Mouse (Mus musculus) forebrain, embryonic 14.5 days (tissue): Measurements from ENCODE around the gene Btbd2. TPM values are rescaled to one million over a fixed set of nuclear protein-coding genes. Genes with fewer than 3 reads are reported as not detected.
A peak's percentile ranks its signal among the peaks of the same experiment; 100 is the strongest.
"Not testable (repeated sequence)": the region's sequence is repeated elsewhere in the genome, so short reads cannot be mapped to it uniquely, and the experiment has no call there.

Experiments
- ATAC-seq: fragments of 200-750 bp; cut with Nextera tagmentation; 2 replicates; pipeline ENCODE4 v1.8.0; 2017; ENCODE audit warnings: mild to moderate bottlenecking, moderate library complexity
- DNase-seq: peaks from one replicate; pipeline ENCODE4 v3.0.0-alpha.2; 2015; ENCODE audit warnings: low spot score
- H3K27ac ChIP-seq: fragments of 300-500 bp; sonication (generic); 2 replicates; pipeline ENCODE4 v1.5.1; 2014; ENCODE audit warnings: low read depth, mild to moderate bottlenecking, control low read depth, low read length, moderate library complexity
- H3K27me3 ChIP-seq: fragments of 300-500 bp; sonication (generic); replicated peaks from 2 replicates; pipeline ENCODE4 v1.6.1; 2014; ENCODE audit warnings: low read length, control low read depth, mixed read lengths; ENCODE audit not compliant: control insufficient read depth, insufficient read depth
- H3K36me3 ChIP-seq: fragments of 300-500 bp; sonication (generic); 2 replicates; pipeline ENCODE4 v1.6.1; 2014; ENCODE audit warnings: low read length, control low read depth; ENCODE audit not compliant: control insufficient read depth, insufficient read depth
- H3K4me1 ChIP-seq: fragments of 300-500 bp; sonication (generic); 2 replicates; pipeline ENCODE4 v1.6.1; 2014; ENCODE audit warnings: antibody characterized with exemption, low read length, control low read depth; ENCODE audit not compliant: control insufficient read depth, insufficient read depth
- H3K4me2 ChIP-seq: fragments of 300-500 bp; sonication (generic); 2 replicates; pipeline ENCODE4 v1.6.1; 2014; ENCODE audit warnings: mild to moderate bottlenecking, control low read depth, low read length
- H3K4me3 ChIP-seq: fragments of 300-500 bp; sonication (generic); 2 replicates; pipeline ENCODE4 v1.5.1; 2014; ENCODE audit warnings: low read depth, low read length, control low read depth
- H3K9ac ChIP-seq: fragments of 300-500 bp; sonication (generic); 2 replicates; pipeline ENCODE4 v1.6.1; 2014; ENCODE audit warnings: mild to moderate bottlenecking, low read length, control low read depth, moderate library complexity
- H3K9me3 ChIP-seq: fragments of 300-500 bp; sonication (generic); replicated peaks from 2 replicates; pipeline ENCODE4 v1.6.1; 2016; ENCODE audit warnings: low read length, control low read depth, mixed read lengths; ENCODE audit not compliant: control insufficient read depth
- WGBS: fragments of 180-500 bp; shearing (Covaris S2); extraction: QIAGEN DNeasy Blood & Tissue Kit; methylation state at CpG from one replicate; pipeline ENCODE4 v1.1.7; 2014; 5-methylcytosine and 5-hydroxymethylcytosine counted together
- polyA plus RNA-seq: library from polyadenylated mRNA; unstranded; fragments of >200 nt; fragmentation: Nextera tagmentation; extraction: Ambion mirVana; gene quantifications from 2 replicates; pipeline ENCODE4 v1.2.1, GENCODE M21; 2014

Btbd2 gene
- polyA plus RNA-seq, 1 experiment from 2014 or later, result 42.6 TPM

DNA sequence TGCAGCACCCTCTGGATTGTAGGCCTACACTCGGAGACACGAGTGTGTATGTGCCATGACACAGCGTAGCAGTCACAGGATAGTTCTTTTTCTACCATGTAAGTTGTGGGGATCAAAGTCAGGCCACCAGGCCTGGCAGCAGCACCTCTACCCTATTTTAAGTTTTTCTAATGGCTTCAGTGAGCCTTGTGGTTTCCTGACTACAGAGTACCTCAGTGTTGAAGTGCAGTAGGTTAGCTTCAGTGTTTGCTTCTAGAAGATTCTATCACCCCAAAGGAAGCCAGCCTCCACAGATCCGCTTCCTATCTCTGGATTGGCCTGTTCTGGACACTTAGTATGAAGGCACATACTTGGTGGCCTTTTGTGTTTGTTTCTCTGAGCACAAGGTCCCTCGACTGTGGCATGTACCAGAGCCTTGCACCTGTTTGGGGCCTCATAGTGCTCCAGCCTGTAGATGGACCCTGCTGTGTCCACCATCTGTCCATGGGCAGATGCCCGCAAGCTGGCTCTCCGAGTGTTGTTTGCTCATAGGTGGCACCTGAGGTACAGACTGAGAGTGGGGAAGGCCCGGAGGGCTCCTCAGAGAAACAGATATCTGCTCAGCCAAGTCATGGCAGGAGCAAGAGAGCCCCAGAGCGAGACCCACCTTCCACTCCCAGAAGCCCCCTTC lies 46.6 kb downstream of the Btbd2 start:
- DNase-seq (no peak), ATAC-seq (no peak)
- no peaks in the 10 kb centered on the region for H3K9me3 ChIP-seq
- H3K4me1 ChIP-seq, result no peaks in the 10 kb centered on the region
- H3K9ac ChIP-seq, result no peak overlapping the region
- peaks cover 71% of the 10 kb centered on the region for H3K36me3 ChIP-seq
- no peak overlapping the region for H3K4me3 ChIP-seq
- no peak overlapping the region for H3K27ac ChIP-seq
- no peak overlapping the region for H3K4me2 ChIP-seq
- no peaks in the 10 kb centered on the region for H3K27me3 ChIP-seq
- 92% methylated on average over 9 of the region's 9 CpGs for WGBS

DNA sequence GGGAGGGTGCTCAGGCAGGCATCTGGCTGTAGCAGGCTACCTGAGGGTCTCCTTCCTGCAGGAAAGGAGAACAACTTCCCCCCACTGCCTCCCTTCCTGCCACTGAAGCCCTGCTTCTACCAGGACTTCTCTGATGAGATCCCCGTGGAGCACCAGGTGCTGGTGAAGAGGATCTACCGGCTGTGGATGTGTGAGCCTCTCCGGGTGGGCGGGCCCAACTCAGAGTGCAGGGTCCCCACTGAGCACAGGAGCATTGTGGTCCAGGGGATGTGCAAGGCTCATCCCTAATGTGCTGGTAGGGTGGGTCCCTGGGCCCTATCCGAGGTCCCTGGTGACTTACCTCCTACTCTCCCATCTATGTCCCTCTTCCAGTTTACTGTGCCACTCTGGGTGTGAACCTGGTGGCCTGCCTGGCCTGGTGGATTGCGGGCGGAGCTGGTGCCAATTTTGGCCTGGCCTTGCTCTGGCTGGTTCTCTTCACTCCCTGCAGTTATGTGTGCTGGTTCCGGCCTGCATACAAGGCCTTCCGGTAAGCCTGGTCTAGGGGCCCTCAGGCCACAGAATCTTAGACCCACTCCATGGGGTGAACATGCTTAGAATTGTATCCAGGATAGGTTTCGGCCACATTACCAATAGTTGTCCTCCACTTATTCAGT lies 47.5 kb downstream of the Btbd2 start:
- WGBS, result 92% methylated on average over 10 of the region's 10 CpGs
- Histone ChIP-seq H3K4me3 (no peak overlapping the region), H3K9ac (no peak overlapping the region), H3K27me3 (no peaks in the 10 kb centered on the region), H3K9me3 (no peaks in the 10 kb centered on the region), H3K4me1 (no peaks in the 10 kb centered on the region; the same call in 1 of the 2 replicates), H3K4me2 (no peak overlapping the region), H3K27ac (no peak overlapping the region), H3K36me3 (peaks cover 62% of the 10 kb centered on the region)
- DNase-seq, result no peak
- ATAC-seq, result no peak

DNA sequence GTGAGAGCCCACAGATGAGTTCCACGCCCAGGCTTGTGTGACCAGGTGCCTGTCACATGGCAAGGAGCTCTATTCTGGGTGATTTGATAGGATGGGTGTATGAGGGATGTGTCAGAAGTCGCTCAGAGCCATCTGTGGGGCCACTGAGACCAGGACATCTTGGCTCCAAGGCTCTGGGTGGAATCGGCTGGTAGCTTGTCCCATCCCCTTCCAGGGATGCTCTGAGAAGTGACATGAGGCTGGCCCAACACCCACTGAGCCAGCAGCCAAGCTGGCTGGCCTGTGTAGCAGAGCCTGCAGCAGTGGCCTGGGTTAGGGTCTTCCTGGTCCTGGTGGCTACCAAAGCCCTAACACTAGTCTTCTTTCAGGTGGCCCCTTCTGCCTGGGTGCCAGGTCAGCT lies 48.4 kb downstream of the Btbd2 start:
- Histone ChIP-seq H3K9ac (no peak overlapping the region), H3K27me3 (no peaks in the 10 kb centered on the region), H3K9me3 (no peaks in the 10 kb centered on the region), H3K27ac (no peak overlapping the region), H3K36me3 (peaks cover 53% of the 10 kb centered on the region), H3K4me1 (peaks cover 8% of the 10 kb centered on the region), H3K4me2 (no peak overlapping the region), H3K4me3 (no peak overlapping the region)
- ATAC-seq (no peak), DNase-seq (no peak)
- 78% methylated on average over 3 of the region's 3 CpGs for WGBS

DNA sequence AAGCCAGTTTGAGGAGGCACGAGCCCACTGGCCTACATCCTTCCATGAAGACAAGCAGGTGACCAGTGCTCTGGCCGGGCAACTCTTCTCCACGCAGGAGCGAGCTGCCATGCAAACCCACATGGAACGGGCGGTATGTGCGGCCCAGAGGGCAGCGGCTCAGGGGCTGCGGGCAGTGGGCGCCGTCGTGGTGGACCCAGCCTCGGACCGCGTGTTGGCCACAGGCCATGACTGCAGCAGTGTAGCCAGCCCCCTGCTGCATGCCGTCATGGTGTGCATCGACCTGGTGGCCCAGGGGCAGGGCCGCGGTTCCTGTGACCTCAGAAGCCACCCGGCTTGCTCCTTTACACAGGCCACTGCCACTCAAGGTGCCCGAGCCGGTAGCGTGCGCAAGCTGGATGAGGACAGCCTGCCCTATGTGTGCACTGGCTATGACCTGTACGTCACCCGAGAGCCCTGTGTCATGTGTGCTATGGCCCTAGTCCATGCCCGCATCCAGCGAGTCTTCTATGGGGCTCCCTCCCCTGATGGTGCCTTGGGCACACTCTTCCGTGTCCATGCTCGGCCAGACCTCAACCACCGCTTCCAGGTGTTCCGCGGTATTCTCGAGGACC lies 50.0 kb downstream of the Btbd2 start:
- ATAC-seq, result no peak
- 97% methylated on average over 34 of the region's 34 CpGs for WGBS

DNA sequence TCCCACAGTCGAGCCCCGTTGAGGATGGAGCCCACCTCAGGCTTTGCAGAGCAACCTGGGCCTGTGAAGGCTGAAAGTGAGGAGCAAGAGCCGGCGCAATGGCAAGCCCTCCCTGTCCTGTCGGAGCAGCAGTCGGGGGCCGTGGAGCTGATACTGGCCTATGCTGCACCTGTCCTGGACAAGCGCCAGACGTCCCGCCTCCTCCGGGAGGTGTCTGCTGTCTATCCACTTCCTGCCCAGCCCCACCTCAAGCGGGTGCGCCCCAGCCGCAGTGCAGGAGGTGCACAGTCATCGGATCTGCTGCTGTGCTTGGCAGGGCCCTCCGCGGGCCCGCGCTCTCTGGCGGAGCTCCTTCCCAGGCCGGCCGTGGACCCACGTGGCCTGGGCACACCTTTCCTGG lies 50.6 kb downstream of the Btbd2 start:
- Histone ChIP-seq H3K27ac (no peak overlapping the region), H3K9ac (no peak overlapping the region), H3K4me1 (peaks cover 14% of the 10 kb centered on the region), H3K9me3 (no peaks in the 10 kb centered on the region), H3K36me3 (peaks cover 43% of the 10 kb centered on the region), H3K4me2 (no peak overlapping the region), H3K4me3 (no peak overlapping the region), H3K27me3 (no peaks in the 10 kb centered on the region)
- WGBS, result 91% methylated on average over 23 of the region's 23 CpGs
- DNase-seq (no peak), ATAC-seq (no peak)

More for the DNA sequence above, 50.0 kb downstream of the Btbd2 start:
- Histone ChIP-seq H3K4me1 (peaks cover 14% of the 10 kb centered on the region), H3K27me3 (no peaks in the 10 kb centered on the region), H3K9ac (no peak overlapping the region), H3K4me3 (no peak overlapping the region), H3K9me3 (no peaks in the 10 kb centered on the region), H3K36me3 (peaks cover 43% of the 10 kb centered on the region), H3K27ac (no peak overlapping the region), H3K4me2 (no peak overlapping the region)
- no peak for DNase-seq

DNA sequence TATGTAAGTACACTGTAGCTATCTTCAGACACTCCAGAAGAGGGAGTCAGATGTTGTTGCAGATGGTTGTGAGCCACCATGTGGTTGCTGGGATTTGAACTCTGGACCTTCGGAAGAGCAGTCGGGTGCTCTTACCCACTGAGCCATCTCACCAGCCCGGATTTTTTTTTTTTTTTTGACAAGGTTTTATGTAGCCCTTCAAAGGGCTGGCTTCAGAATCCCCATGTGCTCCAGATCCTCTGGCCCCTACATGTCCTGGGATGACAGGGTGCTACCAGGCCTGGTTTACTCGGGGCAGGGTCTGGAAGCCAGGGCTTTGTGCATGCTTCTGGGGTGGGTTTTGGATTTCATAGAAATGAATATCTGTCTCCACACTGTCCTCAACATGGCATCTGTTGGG lies 51.1 kb downstream of the Btbd2 start, which contains the start of gene Gm49322:
Gene Gm49322, plus strand, starts transcription at position 301 of the 400 bp plus-strand sequence.
- Histone ChIP-seq H3K4me1 (peaks cover 14% of the 10 kb centered on the region), H3K36me3 (peaks cover 43% of the 10 kb centered on the region)
- H3K9me3 ChIP-seq, H3K4me3 ChIP-seq, H3K9ac ChIP-seq, H3K4me2 ChIP-seq, H3K27me3 ChIP-seq, DNase-seq, H3K27ac ChIP-seq, ATAC-seq: not testable (repeated sequence)
- 83% methylated on average over 4 of the region's 4 CpGs for WGBS

DNA sequence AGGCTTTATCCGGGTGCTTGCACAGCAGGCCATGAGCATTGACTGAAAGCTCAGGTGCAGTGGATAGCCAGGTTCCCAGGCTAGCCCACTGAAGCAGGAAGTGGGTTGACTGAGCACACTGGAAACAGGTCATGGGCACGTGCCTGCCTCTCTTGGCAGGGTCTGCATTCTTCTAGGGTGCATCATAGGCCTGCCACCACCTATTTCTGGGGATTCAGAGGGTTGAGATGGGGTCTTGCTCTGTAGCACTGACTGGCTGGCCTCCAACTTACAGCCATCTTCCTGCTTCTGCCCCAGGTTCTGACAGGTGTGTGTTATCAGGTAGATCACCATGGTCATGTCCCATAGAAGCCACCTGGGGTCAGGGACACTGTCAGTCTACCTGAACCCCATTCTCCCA lies 51.9 kb downstream of the Btbd2 start:
- no peak for DNase-seq
- Histone ChIP-seq H3K27me3 (no peaks in the 10 kb centered on the region), H3K4me3 (no peak overlapping the region), H3K9ac (no peak overlapping the region), H3K36me3 (peaks cover 38% of the 10 kb centered on the region), H3K27ac (no peak overlapping the region), H3K9me3 (no peaks in the 10 kb centered on the region), H3K4me1 (peaks cover 14% of the 10 kb centered on the region), H3K4me2 (no peak overlapping the region)
- no peak for ATAC-seq
- WGBS, result 91% methylated on average over 2 of the region's 2 CpGs

DNA sequence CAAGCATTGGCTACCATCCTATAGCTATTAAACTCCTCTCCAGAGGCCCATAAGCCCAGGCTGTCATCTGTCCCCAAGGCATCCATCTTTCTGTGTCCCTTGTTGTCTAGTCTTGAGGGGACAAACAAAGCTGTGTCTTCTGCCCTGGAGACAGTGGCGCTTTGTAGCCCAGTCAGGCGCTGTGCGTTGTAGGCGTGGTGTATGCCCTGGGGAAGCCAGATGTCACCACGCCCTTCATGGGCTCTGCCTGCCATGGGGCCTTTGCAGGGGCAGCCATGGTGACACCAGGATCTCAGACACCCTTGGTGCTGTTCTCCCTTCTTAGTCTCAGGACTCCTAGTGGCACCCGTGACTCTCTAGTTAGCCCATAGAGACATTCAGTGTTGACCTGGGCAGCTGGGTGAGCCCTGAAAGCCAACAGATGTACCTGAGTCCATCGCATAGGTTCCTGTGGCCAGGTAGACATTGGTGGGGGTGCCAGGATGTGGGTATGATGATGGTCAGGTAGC lies 52.8 kb downstream of the Btbd2 start:
- Histone ChIP-seq H3K9ac (peak overlapping the region; percentile 69), H3K27ac (no peak overlapping the region), H3K36me3 (peaks cover 30% of the 10 kb centered on the region), H3K4me2 (peak overlapping the region; percentile 89), H3K4me3 (peak overlapping the region; percentile 59; the same call in 1 of the 2 replicates), H3K27me3 (no peaks in the 10 kb centered on the region), H3K4me1 (peaks cover 14% of the 10 kb centered on the region), H3K9me3 (no peaks in the 10 kb centered on the region)
- 94% methylated on average over 7 of the region's 7 CpGs for WGBS
- ATAC-seq (no peak), DNase-seq (no peak)
